Mouse (Mus musculus) liver, adult 2 months (tissue): ENCODE measurements around the gene Camk2g. TPM values are rescaled to one million over a fixed set of nuclear protein-coding genes. Genes with fewer than 3 reads are reported as not detected.
A peak's percentile ranks its signal among the peaks of the same experiment; 100 is the strongest.

Source experiments
- DNase-seq: peaks from one replicate; pipeline ENCODE4 v3.0.0-alpha.2; 2011; ENCODE audit warnings: low read depth, low spot score; ENCODE audit errors: extremely low read depth
- H3K27ac ChIP-seq: fragments of 200-500 bp; replicated peaks from 2 replicates; pipeline ENCODE4 v1.5.1; 2012; ENCODE audit warnings: low read depth, mild to moderate bottlenecking, control low read depth, inconsistent platforms, low read length; ENCODE audit not compliant: insufficient read depth
- H3K27me3 ChIP-seq: fragments of 200-500 bp; 2 replicates; pipeline ENCODE4 v1.6.1; 2012; ENCODE audit warnings: mild to moderate bottlenecking, moderate library complexity, low read length, inconsistent platforms; ENCODE audit not compliant: control insufficient read depth, insufficient read depth
- H3K36me3 ChIP-seq: fragments of 200-500 bp; 2 replicates; pipeline ENCODE4 v1.6.1; 2012; ENCODE audit warnings: low read length, inconsistent platforms; ENCODE audit not compliant: control insufficient read depth, insufficient read depth
- H3K4me1 ChIP-seq: fragments of 200-500 bp; 2 replicates; pipeline ENCODE4 v1.6.1; 2011; ENCODE audit warnings: low read length; ENCODE audit not compliant: control insufficient read depth, insufficient read depth
- H3K4me3 ChIP-seq: fragments of 200-500 bp; 2 replicates; pipeline ENCODE4 v1.5.1; 2011; ENCODE audit warnings: low read depth, mild to moderate bottlenecking, control low read depth, low read length, moderate library complexity; ENCODE audit not compliant: insufficient read depth
- H3K79me2 ChIP-seq: fragments of 200-500 bp; 2 replicates; pipeline ENCODE4 v1.6.1; 2012; ENCODE audit warnings: inconsistent platforms, mild to moderate bottlenecking, low read length, moderate library complexity; ENCODE audit not compliant: control insufficient read depth, insufficient read depth
- H3K9ac ChIP-seq: fragments of 200-500 bp; 2 replicates; pipeline ENCODE4 v1.6.1; 2012; ENCODE audit warnings: low read depth, mild to moderate bottlenecking, control low read depth, inconsistent platforms, low read length
- CTCF ChIP-seq: fragments of 200-500 bp; IDR thresholded peaks from 2 replicates; pipeline ENCODE4 v1.5.1; 2011; ENCODE audit warnings: low read depth, low read length, control low read depth
- POLR2A ChIP-seq: fragments of 200-500 bp; IDR thresholded peaks from 2 replicates; pipeline ENCODE4 v1.6.1; 2011; ENCODE audit warnings: low read length, control low read depth; ENCODE audit not compliant: insufficient read depth; ENCODE audit errors: extremely low read depth
- WGBS: fragments of 180-500 bp; shearing (Covaris S2); methylation state at CpG from one replicate; pipeline ENCODE4 v1.1.7; 2018; 5-methylcytosine and 5-hydroxymethylcytosine counted together
- polyA plus RNA-seq: library from polyadenylated mRNA; depleted of rRNA; stranded (reverse); fragments of >200 nt; gene quantifications from 2 replicates; pipeline ENCODE4 v1.2.3, GENCODE M21; 2012
- total RNA-seq: library from RNA; depleted of rRNA; stranded (reverse); fragments of >200 nt; gene quantifications from 2 replicates; pipeline ENCODE4 v1.2.3, GENCODE M21; 2014

Gene Camk2g
- total and polyA plus RNA-seq, 2 experiments = 7.9 TPM

GRCm38 (mm10) chr14:20829523-20830366 is 35.9 kb upstream of the Camk2g start:
- Histone ChIP-seq H3K36me3 (no peaks in the 10 kb centered on the region), H3K4me1 (no peaks in the 10 kb centered on the region), H3K4me3 (0 out of 2 replicates have a peak overlapping the region, but pooled peaks have one; percentile 20), H3K9ac (no peak overlapping the region), H3K27ac (peak overlapping the region; percentile 76), H3K79me2 (no peaks in the 10 kb centered on the region), H3K27me3 (no peaks in the 10 kb centered on the region)
- WGBS = 66% methylated on average over 12 of the region's 12 CpGs
- TF ChIP-seq CTCF (no peak), POLR2A (no peak)
- peak; percentile 42 for DNase-seq

- Histone ChIP-seq H3K79me2 (no peaks in the 10 kb centered on the region), H3K27ac (0 out of 2 replicates have a peak overlapping the region, but pooled peaks have one; percentile 17), H3K27me3 (no peaks in the 10 kb centered on the region), H3K9ac (no peak overlapping the region), H3K4me1 (no peaks in the 10 kb centered on the region), H3K4me3 (no peak overlapping the region), H3K36me3 (no peaks in the 10 kb centered on the region)
- TF ChIP-seq POLR2A = no peak
- TF ChIP-seq CTCF = no peak
- WGBS = 83% methylated on average over 3 of the region's 3 CpGs
- DNase-seq = no peak
These were observed 34.6 kb upstream of the Camk2g start for GRCm38 (mm10) chr14:20828524-20828923.

- no peak overlapping the region for H3K4me3 ChIP-seq
- WGBS = 93% methylated on average over 5 of the region's 5 CpGs
- no peaks in the 10 kb centered on the region for H3K79me2 ChIP-seq
- H3K27ac ChIP-seq = no peak overlapping the region
- H3K9ac ChIP-seq = no peak overlapping the region
- TF ChIP-seq POLR2A (no peak), CTCF (no peak)
- no peaks in the 10 kb centered on the region for H3K27me3 ChIP-seq
- no peak for DNase-seq
- no peaks in the 10 kb centered on the region for H3K36me3 ChIP-seq
- no peaks in the 10 kb centered on the region for H3K4me1 ChIP-seq
These were observed 33.6 kb upstream of the Camk2g start for GRCm38 (mm10) chr14:20827491-20827890.

GRCm38 (mm10) chr14:20827061-20827460 is 33.2 kb upstream of the Camk2g start:
- no peaks in the 10 kb centered on the region for H3K79me2 ChIP-seq
- H3K4me3 ChIP-seq = no peak overlapping the region
- DNase-seq = no peak
- TF ChIP-seq CTCF = no peak
- no peak for TF ChIP-seq POLR2A
- H3K27me3 ChIP-seq = no peaks in the 10 kb centered on the region
- no peaks in the 10 kb centered on the region for H3K4me1 ChIP-seq
- 91% methylated on average over 8 of the region's 8 CpGs for WGBS
- no peak overlapping the region for H3K27ac ChIP-seq
- no peaks in the 10 kb centered on the region for H3K36me3 ChIP-seq
- H3K9ac ChIP-seq = no peak overlapping the region

- no peaks in the 10 kb centered on the region for H3K36me3 ChIP-seq
- H3K27ac ChIP-seq = no peak overlapping the region
- no peak for DNase-seq
- H3K9ac ChIP-seq = no peak overlapping the region
- no peaks in the 10 kb centered on the region for H3K27me3 ChIP-seq
- TF ChIP-seq CTCF (no peak), POLR2A (no peak)
- no peak overlapping the region for H3K4me3 ChIP-seq
- H3K79me2 ChIP-seq = no peaks in the 10 kb centered on the region
- WGBS = 95% methylated on average over 2 of the region's 2 CpGs
- no peaks in the 10 kb centered on the region for H3K4me1 ChIP-seq
These were observed 31.6 kb upstream of the Camk2g start for GRCm38 (mm10) chr14:20825516-20825915.

- Histone ChIP-seq H3K36me3 (no peaks in the 10 kb centered on the region), H3K27ac (no peak overlapping the region), H3K79me2 (no peaks in the 10 kb centered on the region), H3K9ac (no peak overlapping the region), H3K27me3 (no peaks in the 10 kb centered on the region), H3K4me3 (no peak overlapping the region), H3K4me1 (no peaks in the 10 kb centered on the region)
- TF ChIP-seq POLR2A (no peak), CTCF (no peak)
- WGBS = 82% methylated on average over 1 of the region's 1 CpGs
- peak; percentile 11 for DNase-seq
These were observed 30.6 kb upstream of the Camk2g start for GRCm38 (mm10) chr14:20824517-20824916.
